Mouse (Mus musculus) lung, postnatal 36 days (tissue): ENCODE measurements at regions not wholly inside any gene's neighbourhood (a gene's known extent, or its start where the extent isn't known, plus 50 kb on each side); places are given as distances from the start of the nearest gene placed in this dataset.

Source experiments
- DNase-seq: peaks from one replicate; pipeline ENCODE4 v3.0.0; 2022; ENCODE audit warnings: mixed read lengths

DNA sequence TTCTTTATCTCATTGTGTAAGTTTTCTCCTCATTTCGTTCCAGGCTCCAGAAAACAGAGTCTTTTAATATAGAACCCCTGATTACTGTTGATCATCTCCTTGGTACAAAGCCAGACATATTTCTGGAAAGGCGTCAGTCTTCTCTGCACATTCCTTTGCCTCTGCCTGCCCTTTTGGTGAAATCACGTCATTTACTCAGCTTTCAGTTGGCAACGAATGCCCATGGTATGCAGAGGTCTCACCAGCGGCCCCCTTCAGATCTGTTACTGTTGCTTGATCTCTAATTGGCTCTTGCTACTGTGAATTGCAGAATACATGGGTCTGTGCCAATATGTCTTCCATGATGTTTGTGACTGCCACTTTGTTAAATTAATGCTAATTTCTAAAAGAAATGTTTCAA is 412.0 kb upstream of the Pitx2 start:
- no peak for DNase-seq

GRCm38 (mm10) chr3:128795931-128796330 is 403.7 kb upstream of the Pitx2 start:
- no peak for DNase-seq

GRCm38 (mm10) chr3:128797829-128798228 is 401.8 kb upstream of the Pitx2 start:
- DNase-seq = no peak

GRCm38 (mm10) chr3:128829371-128830160 is 370.1 kb upstream of the Pitx2 start:
- DNase-seq = no peak

DNA sequence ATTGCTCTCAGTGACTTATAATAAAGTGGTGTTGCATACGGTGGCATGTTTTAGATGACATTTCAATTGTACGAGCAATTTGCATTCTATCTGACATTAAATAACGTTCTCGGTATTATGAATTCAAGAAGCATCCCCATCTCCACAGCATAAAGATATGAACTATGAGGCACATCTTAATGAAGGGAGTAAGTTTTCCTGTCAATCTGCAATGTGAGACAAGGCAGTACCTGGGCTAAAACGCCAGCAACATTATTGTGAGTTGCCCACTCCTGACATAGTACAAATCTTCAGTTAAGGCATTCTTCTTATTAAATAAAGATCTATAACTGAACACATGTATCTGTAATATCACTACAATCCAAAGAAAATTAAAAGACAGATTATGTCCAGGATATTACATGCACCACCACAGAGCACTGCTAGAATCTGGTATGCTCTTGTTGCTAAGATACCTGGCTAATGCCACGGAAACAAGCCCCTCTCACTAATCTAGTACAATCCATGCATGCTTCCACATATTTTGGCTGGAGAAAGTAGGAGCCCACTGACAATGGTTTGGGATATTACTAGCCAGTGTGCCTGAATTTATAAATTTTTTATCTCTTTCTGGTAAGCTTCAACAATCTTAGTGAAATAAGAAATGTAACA is 349.2 kb upstream of the Pitx2 start:
- DNase-seq = no peak

- DNase-seq = no peak
Measured at GRCm38 (mm10) chr3:128856515-128856914, 343.2 kb upstream of the Pitx2 start.

- DNase-seq = no peak
Measured at GRCm38 (mm10) chr3:128881685-128882444, 317.8 kb upstream of the Pitx2 start.

GRCm38 (mm10) chr3:128883636-128884195 is 316.0 kb upstream of the Pitx2 start:
- no peak for DNase-seq

DNA sequence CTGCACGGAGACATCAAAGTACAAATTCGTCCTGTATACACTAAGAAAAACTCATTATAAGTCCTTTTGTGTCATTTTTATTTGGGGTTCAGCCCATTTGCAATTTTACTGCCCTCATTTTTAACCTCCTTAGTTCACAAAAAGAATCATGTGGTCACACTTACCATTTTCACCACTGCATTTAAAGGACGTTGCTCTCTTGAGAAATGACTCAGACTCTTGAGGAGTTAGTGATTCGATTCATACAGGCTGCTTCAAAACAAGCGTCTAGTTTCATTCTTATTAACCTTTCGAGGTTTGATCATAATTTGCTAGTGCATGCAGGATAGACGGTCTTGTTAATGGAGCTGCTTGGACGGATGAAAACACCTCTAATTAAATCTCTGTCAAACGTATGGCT is 313.0 kb upstream of the Pitx2 start:
- peak; percentile 3 for DNase-seq

GRCm38 (mm10) chr3:128891078-128891477 is 308.6 kb upstream of the Pitx2 start:
- peak; percentile 1 for DNase-seq

DNA sequence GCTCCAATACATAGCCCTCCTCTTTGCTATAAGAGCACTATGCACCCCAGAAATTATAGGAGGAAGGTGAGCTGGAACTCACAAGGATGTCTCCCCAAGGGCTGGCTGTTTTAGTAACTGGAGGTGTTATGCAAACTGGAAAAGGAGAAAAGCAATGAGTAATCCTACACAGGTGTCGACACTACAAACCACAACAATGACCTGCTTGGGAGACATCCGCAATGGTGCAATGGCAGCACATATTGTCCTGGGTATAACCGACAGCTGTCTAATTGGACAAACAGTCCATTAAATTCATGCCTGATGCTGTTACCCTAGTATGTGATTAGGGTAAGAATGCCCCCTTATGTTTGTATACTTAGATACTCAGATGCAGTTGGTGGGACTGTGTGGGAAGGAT is 303.1 kb upstream of the Pitx2 start:
- DNase-seq = no peak

- no peak for DNase-seq
Measured at GRCm38 (mm10) chr3:128911122-128911521, 288.6 kb upstream of the Pitx2 start.

- no peak for DNase-seq
Measured at GRCm38 (mm10) chr3:128921428-128921827, 278.2 kb upstream of the Pitx2 start.

DNA sequence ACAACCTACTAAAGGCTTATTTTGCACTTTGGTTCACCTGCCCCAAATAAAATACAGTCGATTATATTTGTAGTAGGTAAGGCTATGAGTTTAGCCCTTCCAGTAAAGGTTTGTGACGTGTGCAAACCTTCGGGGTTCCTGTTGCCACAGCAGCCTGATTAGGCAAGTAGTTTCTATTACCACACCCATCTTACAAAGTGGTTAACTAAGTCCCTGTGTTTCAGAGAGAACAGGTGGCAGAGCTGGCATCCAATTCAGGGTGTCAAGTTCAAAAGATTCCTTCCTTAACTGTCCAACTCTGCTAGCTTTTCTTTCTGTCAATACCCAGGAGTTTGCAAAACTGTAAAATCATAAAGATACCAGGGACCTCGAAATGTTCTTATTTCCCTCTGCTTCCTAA is 277.5 kb upstream of the Pitx2 start:
- DNase-seq = no peak

DNA sequence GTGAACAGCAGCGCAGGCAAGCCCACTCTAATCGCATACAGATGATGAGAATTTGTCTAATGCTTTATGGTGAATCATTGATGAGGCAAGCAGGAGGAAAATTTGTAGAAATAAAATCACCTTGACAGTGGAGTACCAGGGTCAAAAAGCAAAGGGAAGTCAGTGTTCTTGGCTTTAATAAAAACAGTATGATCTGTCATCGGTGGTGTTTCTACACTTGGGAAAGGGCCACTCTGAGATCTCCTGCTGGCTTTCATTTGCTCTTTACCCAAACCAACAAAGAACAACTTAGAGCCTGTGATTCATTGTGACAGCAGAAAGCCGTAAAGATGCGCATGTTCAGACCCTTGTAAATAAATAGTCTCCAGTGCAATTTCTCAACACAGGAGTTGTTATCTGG is 261.1 kb upstream of the Pitx2 start:
- no peak for DNase-seq

DNA sequence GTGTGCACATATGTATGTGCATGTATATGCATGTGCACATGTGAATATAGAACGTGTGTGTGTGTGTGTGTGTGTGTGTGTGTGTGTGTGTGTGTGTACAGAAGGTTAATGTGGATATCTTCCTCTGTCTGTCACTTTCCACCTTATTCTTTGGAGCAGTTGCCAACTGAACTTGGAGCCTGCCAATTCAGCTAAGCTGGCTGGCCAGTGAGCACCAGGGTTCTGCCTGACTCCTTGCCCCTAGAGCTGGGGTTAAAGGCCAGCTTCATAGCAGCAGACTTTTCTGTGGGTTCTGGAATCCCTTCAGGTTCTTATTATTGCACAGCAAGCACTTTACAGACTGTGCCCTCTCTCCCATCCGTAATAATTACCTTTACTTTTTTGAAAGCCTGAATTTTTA is 258.5 kb upstream of the Pitx2 start:
- no peak for DNase-seq

DNA sequence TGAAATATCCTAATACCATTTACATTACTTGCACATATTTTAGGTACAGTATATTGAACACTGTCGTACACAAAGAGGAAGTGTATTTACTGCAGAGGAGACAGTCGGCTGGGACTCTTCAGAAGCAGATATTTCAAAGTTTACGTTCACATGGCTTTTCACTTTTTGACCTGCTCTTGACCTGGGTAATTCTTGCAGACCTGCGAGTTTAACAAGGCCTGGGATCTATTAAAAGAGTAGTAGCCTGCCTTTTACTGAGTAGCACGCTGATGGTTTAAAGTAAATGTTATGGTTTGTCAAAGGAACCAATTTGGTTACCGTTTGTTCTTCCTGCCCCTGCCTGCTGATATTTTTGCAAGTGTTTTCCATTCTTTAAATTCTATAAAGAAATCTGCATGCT is 255.0 kb upstream of the Pitx2 start:
- no peak for DNase-seq

DNA sequence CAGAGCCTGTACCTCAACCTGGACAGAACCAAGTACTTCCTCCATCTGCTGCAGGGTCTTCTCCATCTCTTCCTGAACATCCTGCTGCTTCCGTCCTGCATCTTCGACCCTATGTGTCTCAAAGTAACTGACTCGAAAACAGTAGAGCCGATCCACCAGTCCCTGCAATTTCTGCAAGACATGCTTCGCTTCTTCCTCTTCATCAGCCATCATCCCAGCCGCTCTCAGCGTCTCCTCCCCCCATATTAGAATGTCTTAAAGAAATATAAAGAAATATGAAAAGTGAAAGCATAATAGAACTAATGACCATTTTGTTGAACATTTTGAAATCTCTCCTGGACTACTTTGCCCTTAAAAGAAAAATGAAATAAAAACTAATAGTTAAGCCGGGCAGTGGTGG is 244.8 kb upstream of the Pitx2 start:
- DNase-seq = no peak

DNA sequence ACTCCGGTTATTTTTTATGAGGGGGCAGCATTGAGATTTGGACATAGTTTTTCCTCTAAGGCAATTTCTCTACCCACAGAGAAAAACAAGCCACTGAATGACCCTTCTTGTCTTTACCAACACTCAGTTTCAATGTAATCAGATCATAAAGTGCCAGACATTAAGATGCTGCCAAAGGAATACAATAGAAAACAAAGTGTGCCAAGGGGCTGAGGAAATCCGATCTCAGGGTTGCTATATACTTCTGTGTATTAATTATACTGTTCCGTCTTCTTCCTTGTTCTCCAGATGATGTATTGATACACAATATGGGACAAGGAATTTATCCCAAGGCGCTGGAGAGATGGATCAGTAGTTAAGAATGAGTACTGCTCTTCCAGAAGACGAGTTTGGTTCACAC is 222.9 kb upstream of the Pitx2 start:
- DNase-seq = no peak

DNA sequence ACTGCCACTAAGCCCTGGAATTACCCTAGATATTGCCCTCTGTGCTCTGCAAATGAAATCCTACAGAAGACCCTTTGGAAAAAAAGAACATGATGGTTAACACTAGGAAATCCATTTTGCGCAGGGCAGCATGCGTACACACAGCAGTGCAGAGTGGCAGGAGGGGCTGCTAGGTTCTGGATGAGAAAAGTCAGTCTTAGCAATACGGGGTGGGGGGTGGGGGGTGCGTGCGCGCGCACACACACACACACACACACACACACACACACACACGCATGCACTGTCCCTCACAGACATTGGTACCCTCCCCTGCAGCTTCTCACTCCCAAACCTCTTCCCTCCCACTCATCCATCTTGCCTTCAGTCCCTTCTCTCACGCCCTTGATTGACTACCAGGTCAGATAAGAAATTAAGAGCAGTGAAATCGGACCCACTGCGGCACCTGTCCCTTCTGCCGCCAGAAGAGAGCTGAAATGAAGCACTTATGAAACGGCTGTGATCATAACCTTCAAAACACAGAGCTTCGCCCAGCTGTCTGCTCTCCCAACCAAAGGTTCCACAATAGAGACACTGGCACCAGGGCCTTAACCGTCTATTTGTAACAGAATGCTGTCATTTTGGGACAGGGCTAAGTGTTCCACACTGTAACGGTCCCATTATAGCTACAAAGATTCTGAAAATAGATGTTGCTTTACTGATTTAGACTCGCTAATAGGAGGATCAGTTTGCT is 209.3 kb upstream of the Pitx2 start:
- no peak for DNase-seq

DNA sequence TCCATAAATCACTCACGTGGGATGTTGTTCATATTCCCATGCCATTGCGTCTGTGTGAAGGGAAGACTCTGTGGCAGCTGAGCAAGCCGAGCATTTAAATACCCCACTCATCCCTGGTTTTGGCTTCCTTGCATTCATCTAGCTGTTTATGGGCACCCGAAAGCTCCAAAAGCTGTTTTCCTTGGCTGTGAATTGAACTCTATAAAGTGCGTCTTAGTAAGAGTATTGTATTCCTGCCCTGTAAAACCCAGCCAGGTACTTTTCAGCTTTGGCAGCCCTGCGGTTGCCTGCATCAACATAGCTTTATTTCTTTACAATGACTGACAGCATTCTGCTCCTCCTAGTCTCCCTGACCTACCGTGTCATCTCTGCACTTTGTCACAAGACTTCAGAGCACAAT is 196.8 kb upstream of the Pitx2 start:
- DNase-seq = no peak

- no peak for DNase-seq
Measured at GRCm38 (mm10) chr3:129004085-129004484, 195.6 kb upstream of the Pitx2 start.

DNA sequence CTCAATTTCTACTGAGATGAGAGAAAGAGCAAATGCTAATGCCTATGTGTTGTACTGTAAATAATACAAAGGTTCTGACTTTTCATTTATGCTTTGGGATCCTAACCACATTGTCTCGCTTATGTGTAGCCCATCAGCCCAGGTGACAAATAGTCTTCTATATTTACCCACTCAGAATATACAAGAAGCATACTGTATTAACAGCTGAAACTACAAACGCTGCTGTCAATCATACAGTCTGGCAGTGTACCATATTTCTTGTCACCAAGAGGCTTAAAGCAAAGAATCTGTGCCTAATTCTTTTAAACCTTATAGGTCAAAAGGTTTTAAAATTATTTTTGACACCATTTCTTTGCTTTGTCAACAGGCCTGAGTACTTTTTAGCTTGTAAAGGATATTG is 160.8 kb upstream of the Pitx2 start:
- no peak for DNase-seq
